Comparison of ENCODE assay signal across 12 mouse cellular contexts in the genomic region with DNA sequence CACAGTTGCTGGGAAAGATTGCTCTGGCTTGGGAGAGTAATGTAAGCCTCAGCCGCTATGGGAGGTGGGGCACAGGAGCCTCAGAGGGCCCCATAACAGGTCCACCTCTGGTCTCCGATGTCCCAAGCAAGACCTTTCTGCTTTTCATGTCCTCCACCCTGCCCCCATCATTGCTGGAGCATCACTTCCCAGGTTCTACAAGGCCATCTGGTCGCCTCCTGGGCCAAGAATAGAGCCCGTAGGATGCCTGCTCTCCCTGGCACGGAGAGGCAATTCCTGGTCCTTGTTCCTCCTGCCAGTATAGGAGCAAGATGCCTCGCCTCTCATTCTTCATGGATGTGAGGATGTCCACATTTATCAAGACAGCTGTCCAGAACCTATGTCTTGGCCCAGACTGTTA.
"Had no signal": no experiment of that assay in that cellular context is flagged by ENCODE, and none has a peak within 500 bp of the region (broad histone marks: within the 10 kb centered on the region; RNA-seq: fewer than 3 reads in every experiment).

No protein-coding gene starts in this region.

- H3K4me3 ChIP-seq: limb, embryonic 15.5 days; liver, embryonic 12.5 days; lung, embryonic 15.5 days; megakaryocyte, embryonic 14.5 days; midbrain, embryonic 15.5 days; neural tube, embryonic 13.5 days had no signal

- H3K27ac ChIP-seq: limb, embryonic 15.5 days; liver, embryonic 12.5 days; lung, embryonic 15.5 days; macrophage; midbrain, embryonic 15.5 days; neural tube, embryonic 13.5 days had no signal

- DNase-seq: kidney, adult 8-10 months; kidney, postnatal 25 days; lung, postnatal 14 days; right cerebral cortex, postnatal 25 days; thymus, postnatal 4 days had no signal
